Mouse (Mus musculus) stomach, embryonic 15.5 days (tissue): ENCODE results near the gene Rab19. TPM values are rescaled to one million over a fixed set of nuclear protein-coding genes. Genes with fewer than 3 reads are reported as not detected.

Experiments used
- ATAC-seq: fragments of 200-750 bp; cut with Nextera tagmentation; 2 replicates; pipeline ENCODE4 v1.8.0; 2017; ENCODE audit warnings: low read depth, moderate number of reproducible peaks, moderate TSS enrichment; ENCODE audit not compliant: insufficient read depth, low FRiP score
- H3K27ac ChIP-seq: fragments of 300-500 bp; sonication (generic); 2 replicates; pipeline ENCODE4 v1.5.1; 2015; ENCODE audit warnings: mild to moderate bottlenecking, inconsistent platforms
- H3K27me3 ChIP-seq: fragments of 300-500 bp; sonication (generic); replicated peaks from 2 replicates; pipeline ENCODE4 v1.6.1; 2015; ENCODE audit warnings: inconsistent platforms
- H3K36me3 ChIP-seq: fragments of 300-500 bp; sonication (generic); 2 replicates; pipeline ENCODE4 v1.6.1; 2015; ENCODE audit warnings: inconsistent platforms
- H3K4me1 ChIP-seq: fragments of 300-500 bp; sonication (generic); 2 replicates; pipeline ENCODE4 v1.6.1; 2015; ENCODE audit warnings: inconsistent platforms
- H3K4me2 ChIP-seq: fragments of 300-500 bp; sonication (generic); 2 replicates; pipeline ENCODE4 v1.6.1; 2015; ENCODE audit warnings: mild to moderate bottlenecking, inconsistent platforms
- H3K4me3 ChIP-seq: fragments of 300-500 bp; sonication (generic); replicated peaks from 2 replicates; pipeline ENCODE4 v1.5.1; 2015; ENCODE audit warnings: inconsistent platforms
- H3K9ac ChIP-seq: fragments of 300-500 bp; sonication (generic); 2 replicates; pipeline ENCODE4 v1.6.1; 2015; ENCODE audit warnings: inconsistent platforms
- H3K9me3 ChIP-seq: fragments of 300-500 bp; sonication (generic); 2 replicates; pipeline ENCODE4 v1.6.1; 2016; ENCODE audit warnings: inconsistent platforms
- WGBS: fragments of 180-500 bp; shearing (Covaris S2); methylation state at CpG from one replicate; pipeline ENCODE4 v1.1.7; 2015; 5-methylcytosine and 5-hydroxymethylcytosine counted together
- polyA plus RNA-seq: library from polyadenylated mRNA; unstranded; fragments of >200 nt; fragmentation: Nextera tagmentation; extraction: Ambion mirVana; gene quantifications from 2 replicates; pipeline ENCODE4 v1.2.1, GENCODE M21; 2015

Gene Rab19
- polyA plus RNA-seq, 1 experiment from 2014 or later, result 4.8 TPM

DNA sequence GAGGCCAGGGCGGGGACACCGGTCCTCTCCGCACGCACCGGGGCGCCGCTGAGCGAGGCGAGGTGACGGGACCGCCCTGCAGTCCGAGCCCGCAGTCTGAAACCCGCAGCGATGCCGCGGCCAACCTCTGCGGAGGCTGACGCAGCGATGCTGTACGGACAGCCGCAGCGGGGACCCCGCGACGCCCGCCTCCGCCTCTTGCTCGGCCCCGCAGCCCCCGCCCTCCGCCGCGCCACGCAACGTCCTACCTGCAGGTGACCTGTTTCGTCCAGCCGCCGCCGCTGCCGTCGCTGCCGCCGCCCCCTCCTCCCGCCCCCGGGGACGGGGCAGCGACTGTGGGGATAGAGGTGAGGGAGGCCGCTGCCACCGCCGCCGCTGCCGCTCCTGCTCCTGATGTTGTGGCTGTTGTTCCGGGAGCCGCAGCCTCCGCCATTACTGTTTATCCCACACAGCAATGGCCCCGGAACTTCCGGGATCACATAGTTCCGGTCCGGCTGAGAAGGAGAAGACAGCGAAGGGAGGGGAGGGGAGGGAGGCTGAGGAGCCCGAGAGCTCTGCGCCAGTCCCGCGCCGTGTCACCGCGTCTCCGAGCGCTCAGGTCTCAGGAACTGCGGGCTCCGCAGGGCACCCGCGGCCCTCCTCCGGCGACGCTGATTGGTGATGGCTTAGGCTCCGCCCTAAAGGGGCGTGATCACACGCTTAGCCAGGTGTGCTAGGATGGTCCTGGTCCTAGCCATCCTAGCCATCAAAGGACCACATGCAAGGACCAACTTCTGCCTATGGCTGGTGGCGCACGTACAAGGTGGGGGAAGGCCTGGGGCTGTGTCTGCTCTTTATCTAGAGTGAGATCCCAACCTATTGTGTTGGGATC is 39.1 kb downstream of the Rab19 start, which contains the start of gene Mkrn1:
Gene Mkrn1 (minus strand): TSS at position 612 of the 871 bp plus-strand sequence.
- H3K27ac ChIP-seq, result peak within 1 kb of the TSS; percentile 75
- WGBS, result under 1% methylated on average over 76 of the region's 82 CpGs
- ATAC-seq, result peak; percentile 92

DNA sequence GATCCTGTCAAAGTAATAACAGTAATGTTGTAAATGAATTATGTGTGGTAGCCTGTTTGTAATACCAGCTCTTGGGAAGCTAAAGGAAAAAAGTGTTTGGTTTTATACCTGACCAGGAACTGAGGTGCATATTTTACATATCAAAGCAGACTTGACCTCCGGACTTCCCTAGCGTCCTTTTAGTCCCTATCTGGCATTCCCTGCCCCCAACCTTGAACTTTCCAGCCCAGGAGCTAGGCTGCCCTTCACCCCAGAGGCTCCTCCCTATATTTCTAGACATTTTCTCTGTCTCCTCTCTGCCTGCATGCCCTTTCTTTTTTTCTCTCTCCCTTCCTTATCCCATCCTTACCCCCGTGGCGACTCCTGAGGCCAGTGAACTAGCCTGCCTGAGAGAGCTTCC is 39.9 kb downstream of the Rab19 start:
- 0 out of 2 replicates have a peak, but pooled peaks cover 12% of the 10 kb centered on the region for H3K27me3 ChIP-seq
- no peak overlapping the region for H3K9ac ChIP-seq
- ATAC-seq, result no peak
- no peaks in the 10 kb centered on the region for H3K9me3 ChIP-seq
- H3K4me3 ChIP-seq, result no peak overlapping the region
- no peaks in the 10 kb centered on the region for H3K36me3 ChIP-seq
- WGBS, result 39% methylated on average over 4 of the region's 4 CpGs
- H3K27ac ChIP-seq, result no peak overlapping the region
- H3K4me2 ChIP-seq, result peak overlapping the region; percentile 59; the same call in 1 of the 2 replicates
- 0 out of 2 replicates have a peak, but pooled peaks cover 5% of the 10 kb centered on the region for H3K4me1 ChIP-seq

More for the DNA sequence above, 39.1 kb downstream of the Rab19 start, which contains the start of gene Mkrn1:
- Histone ChIP-seq H3K27me3 (0 out of 2 replicates have a peak, but pooled peaks cover 12% of the 10 kb centered on the region), H3K4me2 (peak within 1 kb of the TSS; percentile 59), H3K9me3 (no peaks in the 10 kb centered on the region), H3K4me3 (peak within 1 kb of the TSS; percentile 68), H3K4me1 (0 out of 2 replicates have a peak, but pooled peaks cover 5% of the 10 kb centered on the region), H3K9ac (peak within 1 kb of the TSS; percentile 42; the same call in 1 of the 2 replicates), H3K36me3 (no peaks in the 10 kb centered on the region)

DNA sequence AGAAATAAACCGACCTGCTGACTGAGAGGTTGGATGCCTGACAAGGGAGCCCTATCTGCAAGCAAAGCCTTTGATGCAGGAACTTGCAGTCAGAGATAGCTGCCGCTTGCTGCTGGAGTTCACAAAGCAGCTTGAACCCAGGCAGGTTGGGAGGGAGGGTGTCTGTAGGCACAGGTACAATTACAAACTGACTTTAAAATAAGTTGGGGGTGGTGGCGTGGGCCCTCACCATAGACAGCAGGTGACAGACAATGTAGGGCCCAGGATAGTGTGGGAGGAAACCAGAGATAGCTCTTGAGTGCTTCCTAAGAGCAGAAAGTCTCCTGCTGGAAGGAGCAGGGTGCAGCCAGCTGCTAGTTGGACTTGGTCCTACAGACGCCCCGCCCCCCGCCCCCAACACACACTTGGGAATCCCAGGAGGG is 42.2 kb downstream of the Rab19 start:
- ATAC-seq, result no peak
- WGBS, result 61% methylated on average over 6 of the region's 6 CpGs

DNA sequence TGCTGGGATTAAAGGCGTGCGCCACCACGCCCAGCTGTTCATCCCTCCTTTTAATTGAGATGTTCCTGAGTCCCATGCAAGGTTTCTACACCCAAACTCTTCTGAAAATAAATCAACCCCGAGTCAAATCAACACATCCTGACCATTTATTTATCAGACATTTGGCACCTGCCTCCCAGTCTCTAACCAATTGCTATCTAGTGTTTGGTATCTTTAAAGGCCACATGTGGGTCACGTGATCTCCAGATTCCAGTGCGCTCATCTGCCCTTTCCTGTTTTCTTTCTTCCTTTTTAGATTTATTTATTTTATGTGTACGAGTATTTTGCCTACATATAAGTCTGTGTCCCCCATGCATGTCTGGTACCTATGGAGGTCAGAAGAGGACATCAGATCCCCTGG is 42.7 kb downstream of the Rab19 start:
- WGBS, result 87% methylated on average over 7 of the region's 7 CpGs
- no peak for ATAC-seq
- 0 out of 2 replicates have a peak, but pooled peaks cover 5% of the 10 kb centered on the region for H3K4me1 ChIP-seq
- no peak overlapping the region for H3K9ac ChIP-seq
- no peak overlapping the region for H3K27ac ChIP-seq
- no peak overlapping the region for H3K4me2 ChIP-seq
- H3K9me3 ChIP-seq, result no peaks in the 10 kb centered on the region
- H3K36me3 ChIP-seq, result no peaks in the 10 kb centered on the region
- H3K27me3 ChIP-seq, result 0 out of 2 replicates have a peak, but pooled peaks cover 12% of the 10 kb centered on the region
- no peak overlapping the region for H3K4me3 ChIP-seq

More for the DNA sequence above, 42.2 kb downstream of the Rab19 start:
- Histone ChIP-seq H3K4me3 (no peak overlapping the region), H3K4me1 (0 out of 2 replicates have a peak, but pooled peaks cover 5% of the 10 kb centered on the region), H3K4me2 (no peak overlapping the region), H3K36me3 (no peaks in the 10 kb centered on the region), H3K9me3 (no peaks in the 10 kb centered on the region), H3K27ac (no peak overlapping the region), H3K9ac (no peak overlapping the region), H3K27me3 (0 out of 2 replicates have a peak, but pooled peaks cover 12% of the 10 kb centered on the region)

DNA sequence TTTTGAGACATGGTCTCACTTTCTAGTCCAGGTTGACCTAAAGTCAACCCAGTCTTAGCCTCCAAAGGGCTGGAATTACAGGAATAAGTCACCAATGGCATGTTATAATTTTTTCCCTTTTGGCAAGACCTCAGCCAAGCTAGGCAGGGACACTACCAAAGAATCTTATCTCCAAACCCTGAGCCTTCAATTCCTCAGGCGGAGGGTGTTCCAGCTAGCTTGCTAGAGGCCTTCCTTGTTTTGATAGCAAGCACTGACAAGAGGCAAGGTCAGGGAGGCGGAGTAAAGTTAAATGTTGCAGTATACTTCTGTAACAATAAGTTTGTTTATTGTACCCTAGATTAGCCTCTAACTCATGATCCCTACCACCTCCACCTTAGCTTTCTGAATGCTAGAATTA is 44.2 kb downstream of the Rab19 start:
- no peaks in the 10 kb centered on the region for H3K9me3 ChIP-seq
- no peak overlapping the region for H3K9ac ChIP-seq
- no peak overlapping the region for H3K4me2 ChIP-seq
- 0 out of 2 replicates have a peak, but pooled peaks cover 12% of the 10 kb centered on the region for H3K27me3 ChIP-seq
- ATAC-seq, result no peak
- H3K36me3 ChIP-seq, result no peaks in the 10 kb centered on the region
- no peaks in the 10 kb centered on the region for H3K4me1 ChIP-seq
- 72% methylated on average over 2 of the region's 2 CpGs for WGBS
- no peak overlapping the region for H3K4me3 ChIP-seq
- no peak overlapping the region for H3K27ac ChIP-seq

DNA sequence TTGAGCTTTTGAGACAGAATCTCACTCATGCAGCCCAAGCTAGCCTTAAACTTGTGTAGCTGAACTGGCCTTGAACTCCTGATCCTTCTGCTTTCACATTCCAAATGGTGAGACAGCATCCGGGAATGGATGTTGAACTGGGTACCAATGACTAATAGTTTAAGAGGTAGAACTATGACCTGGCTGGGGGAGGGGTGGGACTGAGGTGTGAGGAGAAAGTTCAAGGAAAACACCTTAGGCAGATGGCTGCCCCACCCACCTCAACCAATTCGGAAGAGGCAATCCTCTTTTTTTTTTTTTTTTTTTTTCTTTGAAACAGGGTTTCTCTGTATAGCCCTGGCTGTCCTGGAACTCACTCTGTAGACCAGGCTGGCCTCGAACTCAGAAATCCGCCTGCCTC is 45.8 kb downstream of the Rab19 start:
- H3K9me3 ChIP-seq, result no peaks in the 10 kb centered on the region
- H3K27me3 ChIP-seq, result 0 out of 2 replicates have a peak, but pooled peaks cover 5% of the 10 kb centered on the region
- no peak overlapping the region for H3K9ac ChIP-seq
- 87% methylated on average over 4 of the region's 4 CpGs for WGBS
- no peaks in the 10 kb centered on the region for H3K4me1 ChIP-seq
- ATAC-seq, result no peak
- no peak overlapping the region for H3K4me3 ChIP-seq
- H3K36me3 ChIP-seq, result no peaks in the 10 kb centered on the region
- H3K27ac ChIP-seq, result no peak overlapping the region
- H3K4me2 ChIP-seq, result no peak overlapping the region

DNA sequence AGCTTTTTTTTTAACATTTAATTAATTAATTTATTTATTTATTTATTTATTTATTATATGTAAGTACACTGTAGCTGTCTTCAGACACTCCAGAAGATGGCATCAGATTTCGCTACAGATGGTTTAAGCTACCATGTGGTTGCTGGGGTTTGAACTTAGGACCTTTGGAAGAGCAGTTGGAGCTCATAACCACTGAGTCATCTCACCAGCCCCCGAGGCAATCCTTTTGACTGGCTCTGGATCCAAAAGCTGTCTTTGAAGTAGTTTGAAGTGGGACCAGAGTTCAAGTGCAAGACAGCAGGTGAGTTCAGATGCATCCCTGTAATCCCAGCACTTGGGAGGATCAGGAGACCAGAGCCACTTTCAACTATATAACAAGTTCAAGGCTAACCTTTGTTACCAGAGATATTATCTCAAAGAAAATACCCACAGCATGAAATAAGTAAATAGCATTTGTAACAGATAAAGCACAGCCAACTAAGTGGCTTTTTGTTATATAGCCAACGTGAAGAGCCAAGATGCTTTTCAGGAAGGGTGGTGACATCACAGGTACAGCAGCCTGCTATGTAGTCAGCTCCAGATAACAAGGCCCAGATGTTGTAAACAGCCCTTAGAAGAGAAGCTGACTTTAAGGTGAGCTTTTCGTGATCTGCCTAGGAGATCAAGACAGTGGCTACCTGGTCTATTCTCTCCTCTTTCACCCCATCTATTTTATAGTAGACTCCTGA is 46.5 kb downstream of the Rab19 start:
- Histone ChIP-seq H3K9me3 (no peaks in the 10 kb centered on the region), H3K4me1 (no peaks in the 10 kb centered on the region), H3K36me3 (no peaks in the 10 kb centered on the region), H3K27ac (no peak overlapping the region), H3K4me3 (no peak overlapping the region), H3K27me3 (no peaks in the 10 kb centered on the region), H3K4me2 (no peak overlapping the region), H3K9ac (no peak overlapping the region)
- no peak for ATAC-seq
- WGBS, result 65% methylated on average over 4 of the region's 4 CpGs

DNA sequence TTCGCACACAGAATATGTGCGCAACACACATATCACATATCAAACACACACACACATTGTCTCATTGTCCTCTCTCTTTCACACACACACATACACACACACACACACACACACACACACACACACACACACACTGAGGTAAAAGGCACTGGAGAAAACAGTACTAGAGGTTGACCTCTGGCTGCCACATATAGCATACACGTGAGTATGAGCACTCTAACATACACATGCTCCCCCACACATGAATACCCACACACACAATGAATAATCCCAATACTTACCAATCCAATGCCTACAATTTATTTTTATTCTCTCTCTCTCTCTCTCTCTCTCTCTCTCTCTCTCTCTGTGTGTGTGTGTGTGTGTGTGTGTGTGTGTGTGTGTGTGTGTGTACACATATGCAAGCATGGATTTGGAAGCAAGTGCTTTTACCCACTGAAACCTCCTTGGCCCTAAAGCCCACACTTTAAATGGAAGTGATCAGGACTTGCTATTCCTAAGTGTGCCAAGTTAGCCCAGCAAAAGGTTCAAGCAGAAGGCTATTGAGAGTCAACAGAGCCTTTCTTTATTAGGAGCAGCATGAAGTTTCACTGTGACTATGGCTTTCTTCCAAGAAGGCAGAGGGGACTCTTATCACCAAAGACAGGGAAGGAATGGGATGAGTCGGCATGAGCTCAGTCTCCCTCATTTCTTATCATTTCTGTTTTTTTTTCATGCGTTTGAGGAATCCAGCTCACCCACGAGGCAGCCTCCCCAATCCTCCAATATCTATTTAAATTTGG is 48.2 kb downstream of the Rab19 start:
- Histone ChIP-seq H3K4me1 (no peaks in the 10 kb centered on the region), H3K9me3 (no peaks in the 10 kb centered on the region), H3K9ac (no peak overlapping the region), H3K4me2 (no peak overlapping the region), H3K4me3 (no peak overlapping the region), H3K27ac (no peak overlapping the region), H3K27me3 (no peaks in the 10 kb centered on the region), H3K36me3 (no peaks in the 10 kb centered on the region)
- WGBS, result 70% methylated on average over 6 of the region's 6 CpGs
- ATAC-seq, result no peak; the same call in 1 of the 2 replicates

DNA sequence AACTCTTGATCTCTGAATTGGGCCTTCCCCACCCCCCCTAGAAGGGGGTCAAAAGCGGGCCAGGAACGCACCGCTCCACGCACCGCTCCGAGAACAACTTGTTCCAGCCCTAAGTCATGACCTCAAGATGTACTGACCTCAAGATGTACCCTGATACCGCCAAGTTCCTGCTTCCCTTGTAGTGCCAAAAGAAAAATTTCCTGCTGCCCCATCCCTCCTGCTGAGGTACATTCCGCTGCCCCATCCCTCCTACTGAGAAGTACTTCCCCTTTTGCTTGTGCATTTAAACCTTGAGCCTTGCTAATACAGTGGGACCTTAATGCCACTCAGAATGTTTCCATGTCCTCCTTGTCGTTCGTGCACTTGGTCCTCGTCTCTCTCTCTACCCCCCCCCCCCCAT is 49.7 kb downstream of the Rab19 start:
- no peaks in the 10 kb centered on the region for H3K27me3 ChIP-seq
- WGBS, result 74% methylated on average over 11 of the region's 11 CpGs
- no peak overlapping the region for H3K4me2 ChIP-seq
- no peak overlapping the region for H3K9ac ChIP-seq
- ATAC-seq, result no peak
- H3K9me3 ChIP-seq, result no peaks in the 10 kb centered on the region
- no peak overlapping the region for H3K4me3 ChIP-seq
- H3K36me3 ChIP-seq, result no peaks in the 10 kb centered on the region
- H3K4me1 ChIP-seq, result no peaks in the 10 kb centered on the region
- no peak overlapping the region for H3K27ac ChIP-seq

DNA sequence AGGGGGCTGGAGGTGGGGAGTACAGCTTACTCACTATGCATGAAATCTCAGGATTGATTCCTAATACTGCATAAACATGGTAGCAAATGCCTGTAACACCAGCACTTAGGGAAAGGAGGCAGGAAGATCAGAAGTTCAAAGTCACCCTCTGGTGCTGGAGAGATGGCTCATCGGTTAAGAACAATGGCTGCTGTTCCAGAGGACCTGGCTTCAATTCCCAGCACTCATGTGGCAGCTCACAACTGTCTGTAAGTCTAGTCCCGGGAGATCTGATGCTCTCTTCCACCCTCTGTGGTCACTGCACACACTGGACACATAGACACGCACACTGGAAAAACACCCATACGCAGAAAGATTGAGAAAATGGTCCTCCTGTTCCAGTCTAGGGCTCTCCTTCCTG is 52.2 kb downstream of the Rab19 start:
- H3K27me3 ChIP-seq, result no peaks in the 10 kb centered on the region
- ATAC-seq, result no peak
- 80% methylated on average over 4 of the region's 4 CpGs for WGBS
- no peak overlapping the region for H3K4me3 ChIP-seq
- H3K4me2 ChIP-seq, result no peak overlapping the region
- no peaks in the 10 kb centered on the region for H3K9me3 ChIP-seq
- H3K36me3 ChIP-seq, result no peaks in the 10 kb centered on the region
- no peak overlapping the region for H3K27ac ChIP-seq
- H3K9ac ChIP-seq, result no peak overlapping the region
- H3K4me1 ChIP-seq, result no peaks in the 10 kb centered on the region

DNA sequence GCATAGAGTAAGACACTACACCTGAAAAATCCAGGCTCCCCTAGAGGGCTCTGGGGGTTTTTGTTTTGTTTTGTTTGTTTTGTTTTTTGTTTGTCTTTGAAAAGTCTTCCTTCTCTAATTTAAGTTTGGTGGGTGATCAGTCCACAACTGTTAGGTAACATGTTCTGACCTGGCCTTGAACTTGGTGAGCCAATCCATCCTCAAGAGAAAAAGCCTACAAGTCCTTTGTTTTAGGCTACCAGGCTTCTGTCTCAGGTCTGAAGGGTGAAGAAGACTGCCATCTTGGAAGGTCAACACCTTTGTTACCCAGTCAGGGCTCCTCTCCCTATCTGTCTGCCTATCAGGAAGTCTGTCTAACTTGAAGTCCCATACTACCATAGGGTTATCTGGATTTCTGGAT is 52.7 kb downstream of the Rab19 start:
- no peak overlapping the region for H3K9ac ChIP-seq
- no peaks in the 10 kb centered on the region for H3K27me3 ChIP-seq
- H3K4me2 ChIP-seq, result no peak overlapping the region
- no peaks in the 10 kb centered on the region for H3K9me3 ChIP-seq
- no peaks in the 10 kb centered on the region for H3K36me3 ChIP-seq
- no peak overlapping the region for H3K4me3 ChIP-seq
- no peak overlapping the region for H3K27ac ChIP-seq
- no peak for ATAC-seq
- no peaks in the 10 kb centered on the region for H3K4me1 ChIP-seq
